Comparison of ENCODE assay signal across 8 mouse cellular contexts in the genomic region with DNA sequence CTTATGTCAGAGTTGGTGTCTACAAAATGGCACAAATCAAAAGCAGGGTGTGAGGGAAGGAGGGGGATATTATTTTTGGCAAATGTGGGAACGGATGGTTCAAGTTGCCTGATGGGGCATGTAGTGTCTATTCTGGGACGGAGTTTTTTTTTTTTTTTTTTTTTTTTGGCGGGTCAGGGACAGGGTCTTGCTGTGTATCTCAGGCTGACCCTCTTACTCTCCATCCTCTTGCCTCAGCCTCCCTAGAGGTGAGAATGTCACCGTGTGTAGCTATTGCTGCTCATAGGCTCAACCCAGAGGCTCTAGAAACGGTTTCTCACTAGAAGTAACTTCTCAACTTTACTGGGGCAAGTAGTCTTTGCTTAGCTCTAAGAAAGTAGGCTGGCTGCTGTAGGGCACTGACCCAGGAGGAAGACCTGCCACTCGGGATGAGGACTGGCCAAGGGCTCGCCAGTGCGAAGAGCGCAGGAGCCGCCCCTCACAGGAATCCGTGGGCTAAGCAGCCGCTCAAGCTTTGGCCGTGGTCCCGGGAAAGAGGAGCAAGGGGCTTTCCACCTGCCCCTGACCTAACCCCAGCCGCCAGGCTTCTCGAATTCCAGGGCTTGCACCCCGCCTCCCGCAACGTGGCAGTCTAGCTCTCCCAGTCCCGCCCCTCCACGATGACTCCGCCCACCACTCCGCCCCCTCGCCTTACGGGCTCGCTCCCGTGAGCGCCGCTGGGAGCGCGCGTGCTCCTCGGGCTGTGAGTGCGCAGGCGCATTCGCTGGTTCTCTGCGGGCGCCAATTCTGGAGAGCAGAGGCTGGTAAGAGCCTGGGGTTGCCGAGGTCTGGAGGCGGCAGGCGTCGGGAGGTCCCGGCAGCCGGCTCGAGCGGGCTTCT. TPM values are rescaled to one million over a fixed set of nuclear protein-coding genes. Genes with fewer than 3 reads are reported as not detected.
DNase-seq lines count a peak whose midpoint lies in the region; ATAC-seq lines count a peak whose summit lies in the region.

A gene (plus strand): TSS at position 761 of the 879 bp plus-strand sequence.

- no peaks in the 10 kb centered on the region for H3K9me3 ChIP-seq in lung, embryonic 16.5 days (ENCODE audit: control insufficient read depth, low read length)

- WGBS in lung, embryonic 16.5 days, result 3% methylated on average over 44 of the region's 46 CpGs

- peak; percentile 53 for DNase-seq in MEL-GATA-1-ER (ENCODE audit: extremely low read depth, low read depth)
- peak; percentile 98 for DNase-seq in cerebellum, adult 8-10 months
- peak; percentile 96 for DNase-seq in forelimb bud, embryonic 11.5 days (ENCODE audit: low read depth, low spot score)
- DNase-seq in layer of hippocampus, adult 9-10 months (ENCODE audit: low spot score), result peak; percentile 89
- peak; percentile 97 for DNase-seq in ovary, postnatal 10 days (ENCODE audit: low spot score)
- peak; percentile 88 to 97 for DNase-seq in thymus, postnatal 10 days (ENCODE audit: low spot score in 2 of 2)

- H3K9ac ChIP-seq in lung, embryonic 16.5 days (ENCODE audit: low read length), result peak within 1 kb of the TSS; percentile 92

- peaks cover 3% of the 10 kb centered on the region for H3K4me1 ChIP-seq in lung, embryonic 16.5 days (replicated peaks; ENCODE audit: control insufficient read depth, insufficient read depth, low read length)

- H3K4me3 ChIP-seq in lung, embryonic 16.5 days (ENCODE audit: low read length), result peak within 1 kb of the TSS; percentile 81

- H3K27me3 ChIP-seq in lung, embryonic 16.5 days (ENCODE audit: control insufficient read depth, insufficient read depth, low read depth, low read length), result no peaks in the 10 kb centered on the region

- ATAC-seq in hematopoietic stem cell, adult 5-6 weeks (replicated peaks in 1 of 2; ENCODE audit: insufficient read depth in 1 of 2, low FRiP score in 2 of 2, low TSS enrichment in 1 of 2, low read depth in 1 of 2, poor library complexity in 2 of 2, severe bottlenecking in 2 of 2), result peak; percentile 97
- peak; percentile 97 for ATAC-seq in lung, embryonic 16.5 days (ENCODE audit: low read depth)

- H3K36me3 ChIP-seq in lung, embryonic 16.5 days (ENCODE audit: control insufficient read depth, insufficient read depth, low read length), result no peaks in the 10 kb centered on the region

- peak within 1 kb of the TSS; percentile 77 for H3K4me2 ChIP-seq in lung, embryonic 16.5 days (ENCODE audit: low read depth, low read length)

- H3K27ac ChIP-seq in lung, embryonic 16.5 days (ENCODE audit: low read length), result peak within 1 kb of the TSS; percentile 72

RNA-seq across cellular contexts. Expression of the gene that starts here (rescaled TPM):
- total RNA-seq in hematopoietic stem cell, adult 5-6 weeks (2017), result 11.0 and 13.1 TPM in 2 replicates
- 20.1 and 21.2 TPM in 2 replicates for polyA plus RNA-seq in lung, embryonic 16.5 days (2015; fragmentation: Nextera tagmentation; extraction: Ambion mirVana)

Comparison
In these comparisons a context has a peak if more than half of its experiments do, and no peak if none do; other contexts are left out.
1. Peak in every context shown above with its lines: DNase-seq, ATAC-seq, H3K4me3 ChIP-seq and H3K27ac ChIP-seq.